Mouse (Mus musculus): ENCODE measurements around the gene Slco2b1. TPM values are rescaled to one million over a fixed set of nuclear protein-coding genes. Genes with fewer than 3 reads are reported as not detected.

Gene Slco2b1
- polyA plus RNA-seq, 1 experiment from 2014 or later: 0.77 TPM

DNA sequence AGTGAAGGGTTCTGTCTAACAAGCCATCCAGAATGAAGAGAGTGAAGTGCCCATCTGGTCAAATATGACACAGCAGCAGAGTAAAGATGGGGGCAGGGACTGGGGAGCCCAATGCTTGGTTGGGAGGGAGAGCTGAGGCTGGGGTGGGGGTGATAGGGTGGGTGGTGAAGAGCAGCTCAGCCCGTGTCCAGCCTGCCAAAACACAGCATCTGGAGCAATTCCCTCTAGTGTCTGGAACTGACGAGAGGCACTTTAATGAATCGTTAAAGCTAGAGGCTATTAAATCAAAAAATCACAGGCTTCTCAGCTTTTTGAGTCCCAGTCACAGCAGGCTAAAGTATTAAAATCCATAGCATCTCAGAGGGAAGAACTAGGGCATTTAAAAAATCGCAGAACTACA is 61.6 kb downstream of the Slco2b1 start:
- H3K4me3 ChIP-seq: no peak overlapping the region
- H3K4me1 ChIP-seq (replicated peaks): no peaks in the 10 kb centered on the region
- no peak overlapping the region for H3K9ac ChIP-seq
- no peaks in the 10 kb centered on the region for H3K36me3 ChIP-seq
- 68% methylated on average over 4 of the region's 4 CpGs for WGBS
- no peak for ATAC-seq (ENCODE audit: insufficient number of reproducible peaks, low FRiP score)
- no peak overlapping the region for H3K27ac ChIP-seq (ENCODE audit: poor library complexity, severe bottlenecking)
- no peak overlapping the region for H3K4me2 ChIP-seq
- H3K27me3 ChIP-seq (replicated peaks): peaks cover 17% of the 10 kb centered on the region; the same call in 1 of the 2 replicates
- H3K9me3 ChIP-seq (replicated peaks): no peaks in the 10 kb centered on the region

DNA sequence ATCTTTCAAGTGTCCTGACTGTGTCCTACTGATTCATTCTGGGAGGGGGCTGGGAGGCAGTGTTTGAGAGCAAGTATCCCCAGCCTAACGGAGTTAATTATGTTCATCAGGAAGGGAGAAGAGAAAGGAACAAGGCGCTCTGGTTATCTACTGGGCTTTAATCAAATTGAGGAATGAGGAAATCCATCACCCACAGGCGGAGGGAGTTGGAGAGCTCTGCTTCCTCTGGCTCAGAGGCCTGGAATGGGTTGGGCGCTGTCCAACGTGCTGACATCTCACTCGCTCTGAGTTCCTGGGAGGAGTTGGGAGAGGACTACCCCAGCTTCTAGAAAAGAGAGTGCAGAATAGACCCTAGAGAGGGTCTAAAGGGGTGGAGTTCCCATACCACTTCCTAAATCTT is 62.5 kb downstream of the Slco2b1 start:
- Histone ChIP-seq H3K4me2 (no peak overlapping the region), H3K9me3 (replicated peaks) (no peaks in the 10 kb centered on the region), H3K9ac (no peak overlapping the region), H3K27ac (ENCODE audit: poor library complexity, severe bottlenecking) (no peak overlapping the region), H3K27me3 (replicated peaks) (peaks cover 7% of the 10 kb centered on the region; the same call in 1 of the 2 replicates), H3K4me3 (no peak overlapping the region), H3K36me3 (no peaks in the 10 kb centered on the region), H3K4me1 (replicated peaks) (no peaks in the 10 kb centered on the region)
- ATAC-seq (ENCODE audit: insufficient number of reproducible peaks, low FRiP score): no peak
- 1% methylated on average over 6 of the region's 6 CpGs for WGBS

DNA sequence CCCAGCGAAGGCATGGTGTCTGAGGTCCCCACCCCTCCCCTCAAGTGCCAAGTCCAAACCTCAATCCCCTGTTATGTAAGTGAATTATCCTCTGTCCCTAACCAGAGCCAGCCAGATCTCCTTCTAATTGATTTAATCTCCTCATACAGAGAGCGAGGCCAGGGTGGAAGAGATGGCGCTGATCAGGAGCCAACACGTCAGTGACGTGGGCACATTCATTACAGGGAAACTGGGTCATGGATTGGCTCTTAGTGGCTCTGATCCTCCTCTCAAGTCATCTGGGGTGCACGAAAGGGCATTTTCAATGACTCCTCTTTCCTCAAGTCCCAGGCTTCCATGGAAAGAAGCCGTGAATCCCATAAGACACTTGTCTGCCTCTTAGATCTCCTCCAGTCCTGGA is 66.4 kb downstream of the Slco2b1 start:
- no peak for ATAC-seq (ENCODE audit: insufficient number of reproducible peaks, low FRiP score)
- no peak overlapping the region for H3K27ac ChIP-seq (ENCODE audit: poor library complexity, severe bottlenecking)
- no peaks in the 10 kb centered on the region for H3K9me3 ChIP-seq (replicated peaks)
- H3K36me3 ChIP-seq: no peaks in the 10 kb centered on the region
- 79% methylated on average over 7 of the region's 7 CpGs for WGBS
- peaks cover 11% of the 10 kb centered on the region for H3K4me1 ChIP-seq (replicated peaks)
- no peak overlapping the region for H3K9ac ChIP-seq
- H3K4me3 ChIP-seq: no peak overlapping the region
- peaks cover 17% of the 10 kb centered on the region for H3K27me3 ChIP-seq (replicated peaks)
- no peak overlapping the region for H3K4me2 ChIP-seq

DNA sequence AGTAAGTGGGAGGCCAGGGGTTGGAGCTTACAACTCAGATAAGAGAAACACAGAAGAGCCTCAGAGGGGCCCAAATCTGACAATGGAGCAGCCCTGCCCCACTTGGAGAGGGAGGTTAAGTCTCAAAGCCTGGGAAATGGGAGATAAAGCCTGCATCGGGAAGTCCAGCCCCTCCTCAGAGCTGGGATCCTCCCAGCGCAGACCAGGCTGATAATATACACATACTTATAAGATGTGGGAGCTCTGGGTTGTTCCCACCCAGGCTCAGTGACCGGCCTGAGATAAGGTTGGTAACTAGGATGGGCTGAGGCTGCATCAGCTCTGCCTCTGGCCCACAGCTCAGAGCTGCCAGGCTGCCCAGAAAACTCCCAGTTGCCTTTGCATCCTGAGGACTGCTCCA is 69.1 kb downstream of the Slco2b1 start:
- Histone ChIP-seq H3K27me3 (replicated peaks) (peaks cover 17% of the 10 kb centered on the region), H3K27ac (ENCODE audit: poor library complexity, severe bottlenecking) (no peak overlapping the region), H3K9me3 (replicated peaks) (no peaks in the 10 kb centered on the region), H3K9ac (no peak overlapping the region; the same call in 1 of the 2 replicates), H3K4me3 (no peak overlapping the region), H3K4me2 (no peak overlapping the region), H3K4me1 (replicated peaks) (peaks cover 11% of the 10 kb centered on the region), H3K36me3 (no peaks in the 10 kb centered on the region)
- 4% methylated on average over 3 of the region's 3 CpGs for WGBS
- ATAC-seq (ENCODE audit: insufficient number of reproducible peaks, low FRiP score): 0 out of 2 replicates have a peak, but pooled peaks have one; percentile 48

DNA sequence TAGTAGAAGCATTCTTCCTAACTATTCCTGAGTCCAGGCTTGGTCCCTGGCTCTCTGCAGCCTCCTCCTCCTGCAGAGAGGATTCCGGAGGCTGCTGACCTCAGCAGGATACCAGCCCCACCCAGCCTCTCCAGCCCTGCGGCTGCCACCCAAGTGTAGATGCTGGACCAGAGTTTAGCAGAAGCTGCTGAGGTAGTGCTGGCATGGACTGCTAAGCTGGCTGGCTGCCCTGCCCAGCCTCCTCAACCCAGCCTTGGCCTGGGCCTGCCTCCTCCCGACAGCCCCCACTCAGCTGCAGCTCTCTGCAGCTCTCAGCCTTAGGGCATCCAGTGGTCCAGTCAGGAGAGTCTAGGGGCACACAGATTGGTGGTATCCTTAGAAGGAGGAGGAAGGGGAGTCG is 69.9 kb downstream of the Slco2b1 start:
- WGBS: 31% methylated on average over 4 of the region's 4 CpGs
- Histone ChIP-seq H3K36me3 (no peaks in the 10 kb centered on the region), H3K27ac (ENCODE audit: poor library complexity, severe bottlenecking) (no peak overlapping the region), H3K4me3 (no peak overlapping the region), H3K9ac (no peak overlapping the region), H3K9me3 (replicated peaks) (no peaks in the 10 kb centered on the region), H3K27me3 (replicated peaks) (peaks cover 24% of the 10 kb centered on the region), H3K4me1 (replicated peaks) (peaks cover 11% of the 10 kb centered on the region), H3K4me2 (no peak overlapping the region)
- ATAC-seq (ENCODE audit: insufficient number of reproducible peaks, low FRiP score): no peak

DNA sequence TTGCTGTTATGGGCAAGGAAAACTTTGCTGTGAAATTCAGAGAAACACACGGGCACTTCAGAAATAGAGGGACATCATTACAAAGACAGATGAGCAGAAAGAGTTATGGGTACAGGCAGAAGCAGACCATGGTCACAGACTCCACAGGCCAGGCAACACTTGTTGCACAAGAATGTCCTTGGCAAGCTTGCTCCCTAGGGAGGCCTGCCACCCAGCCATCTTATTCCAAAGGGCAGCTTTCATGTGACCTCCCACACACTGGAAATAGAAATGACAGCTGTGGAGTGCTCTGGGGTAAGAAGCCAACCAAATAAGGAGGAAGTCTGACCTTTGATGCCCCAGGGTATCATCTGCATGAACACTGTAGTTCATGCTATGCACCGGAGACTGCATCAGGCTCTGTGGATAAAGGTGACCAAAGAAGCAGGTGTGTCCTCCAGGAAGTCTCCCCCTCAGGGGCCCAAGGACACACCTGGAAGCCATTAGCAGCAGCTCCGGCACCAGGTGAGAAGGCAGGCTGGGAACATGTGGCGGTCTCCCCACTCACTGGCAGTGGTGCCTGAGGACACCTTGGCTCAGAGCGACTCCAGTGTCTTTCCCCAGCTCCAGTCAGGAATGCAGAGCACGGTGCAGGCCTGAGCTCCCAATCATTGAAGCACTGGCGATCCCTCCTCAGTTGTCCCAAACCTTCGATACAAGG is 77.0 kb downstream of the Slco2b1 start:
- 63% methylated on average over 8 of the region's 8 CpGs for WGBS
- Histone ChIP-seq H3K4me1 (replicated peaks) (no peaks in the 10 kb centered on the region), H3K36me3 (no peaks in the 10 kb centered on the region), H3K27ac (ENCODE audit: poor library complexity, severe bottlenecking) (no peak overlapping the region), H3K4me3 (no peak overlapping the region), H3K4me2 (no peak overlapping the region), H3K9ac (no peak overlapping the region), H3K27me3 (replicated peaks) (peaks cover 63% of the 10 kb centered on the region), H3K9me3 (replicated peaks) (no peaks in the 10 kb centered on the region)
- no peak for ATAC-seq (ENCODE audit: insufficient number of reproducible peaks, low FRiP score)

DNA sequence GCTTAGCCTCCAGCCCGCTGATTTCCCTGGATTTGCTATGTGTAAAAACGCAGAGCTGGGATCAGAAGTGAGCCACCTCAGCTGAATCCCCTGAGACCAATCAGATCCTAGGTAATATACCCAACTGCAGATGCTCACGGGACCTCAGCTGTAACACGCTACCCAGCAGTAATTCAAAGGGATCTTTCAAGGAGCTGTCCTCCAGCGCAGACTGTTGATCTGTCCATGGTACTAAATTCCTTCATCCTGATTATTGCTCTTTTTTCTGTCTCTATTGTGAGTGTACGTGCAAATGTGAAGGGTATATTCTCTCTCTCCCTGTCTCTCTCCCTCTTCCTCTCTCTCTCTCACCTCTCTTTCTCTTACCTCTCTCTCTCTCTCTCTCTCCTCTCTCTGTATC is 78.9 kb downstream of the Slco2b1 start:
- H3K9ac ChIP-seq: no peak overlapping the region
- H3K4me3 ChIP-seq: no peak overlapping the region
- ATAC-seq (ENCODE audit: insufficient number of reproducible peaks, low FRiP score): no peak
- H3K27ac ChIP-seq (ENCODE audit: poor library complexity, severe bottlenecking): no peak overlapping the region
- H3K27me3 ChIP-seq (replicated peaks): peaks cover 81% of the 10 kb centered on the region
- no peak overlapping the region for H3K4me2 ChIP-seq
- no peaks in the 10 kb centered on the region for H3K9me3 ChIP-seq (replicated peaks)
- H3K36me3 ChIP-seq: no peaks in the 10 kb centered on the region
- H3K4me1 ChIP-seq (replicated peaks): 0 out of 2 replicates have a peak, but pooled peaks cover 2% of the 10 kb centered on the region
- 10% methylated on average over 6 of the region's 6 CpGs for WGBS

DNA sequence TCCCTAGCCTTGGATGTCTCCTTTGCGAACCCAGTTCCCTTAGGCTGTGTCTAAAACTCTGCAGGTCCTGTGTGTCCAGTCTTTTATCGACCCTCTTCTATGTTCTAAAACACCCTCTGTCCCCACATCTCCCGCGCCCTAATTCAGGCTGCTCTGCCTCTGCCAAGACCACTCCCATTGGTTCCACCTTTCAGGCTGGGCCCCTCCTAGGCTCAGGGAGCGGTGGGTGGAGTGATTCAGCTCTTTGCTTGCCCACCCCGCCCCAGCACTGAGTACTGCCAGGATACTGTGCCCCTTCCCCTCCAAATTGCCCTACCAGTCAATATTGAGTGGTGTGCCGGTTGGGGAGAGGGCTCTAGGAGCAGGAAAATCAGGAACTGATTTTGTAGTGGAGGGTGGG is 83.8 kb downstream of the Slco2b1 start:
- no peak for ATAC-seq (ENCODE audit: insufficient number of reproducible peaks, low FRiP score)
- 8% methylated on average over 7 of the region's 7 CpGs for WGBS
- Histone ChIP-seq H3K9me3 (replicated peaks) (no peaks in the 10 kb centered on the region), H3K9ac (no peak overlapping the region), H3K4me1 (replicated peaks) (peaks cover 16% of the 10 kb centered on the region), H3K4me3 (no peak overlapping the region), H3K27me3 (replicated peaks) (peaks cover 99% of the 10 kb centered on the region), H3K36me3 (no peaks in the 10 kb centered on the region), H3K4me2 (peak overlapping the region; percentile 96; the same call in 1 of the 2 replicates), H3K27ac (ENCODE audit: poor library complexity, severe bottlenecking) (no peak overlapping the region)

DNA sequence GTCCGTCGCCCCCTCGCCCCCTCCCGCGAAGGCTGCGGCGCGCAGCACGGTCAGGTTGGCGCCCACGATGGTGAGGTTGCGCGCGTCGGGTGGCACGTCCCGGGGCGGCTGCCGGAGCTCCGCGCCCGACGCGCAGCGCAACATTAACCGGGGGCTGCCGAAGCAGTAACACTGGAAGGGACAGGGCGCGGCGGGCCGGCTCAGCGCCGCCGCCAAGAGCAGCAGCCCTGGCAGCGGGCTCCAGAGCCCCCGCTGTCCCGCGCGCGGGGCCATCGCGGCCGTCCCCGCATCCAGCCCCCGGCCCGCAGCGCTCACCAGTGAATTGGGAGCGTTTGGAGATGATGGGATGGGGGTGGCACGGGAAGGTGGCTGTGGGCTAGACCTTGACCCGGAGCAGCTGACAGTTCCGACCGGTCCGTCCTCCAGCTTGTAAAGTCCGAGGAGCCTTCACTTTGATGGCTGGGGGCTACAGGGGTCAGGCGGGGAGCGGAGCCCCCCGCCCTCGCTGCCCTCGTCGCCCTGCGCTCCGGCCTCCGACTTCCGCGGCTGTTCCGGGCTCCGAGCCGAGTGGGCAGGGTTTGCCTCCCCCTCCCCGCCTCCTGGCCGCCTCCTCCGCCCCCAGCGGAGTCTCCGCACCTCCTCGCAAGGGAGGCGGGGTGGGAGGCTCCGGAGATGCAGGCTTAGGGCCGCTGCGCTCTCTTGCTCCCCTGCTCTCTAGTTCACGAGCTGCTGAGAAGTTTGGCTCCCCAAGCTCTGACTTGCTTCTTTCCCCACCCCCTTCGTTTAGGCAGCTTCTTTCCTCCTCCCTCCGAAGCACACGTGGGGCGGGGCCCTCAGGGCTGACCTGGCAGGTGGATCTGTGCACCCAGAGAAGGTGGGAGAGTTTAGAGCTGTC is 84.5 kb downstream of the Slco2b1 start, which contains the start of gene Tpbgl:
Tpbgl (minus strand) TSS at position 728 of the 895 bp plus-strand sequence.
- Histone ChIP-seq H3K4me3 (peak within 1 kb of the TSS; percentile 55), H3K9ac (peak within 1 kb of the TSS; percentile 48), H3K9me3 (replicated peaks) (no peaks in the 10 kb centered on the region), H3K27ac (ENCODE audit: poor library complexity, severe bottlenecking) (no peak within 1 kb of the TSS), H3K4me2 (peak within 1 kb of the TSS; percentile 96), H3K36me3 (no peaks in the 10 kb centered on the region), H3K27me3 (replicated peaks) (peaks cover 100% of the 10 kb centered on the region), H3K4me1 (replicated peaks) (peaks cover 16% of the 10 kb centered on the region)
- no peak for ATAC-seq (ENCODE audit: insufficient number of reproducible peaks, low FRiP score)
- under 1% methylated on average over 82 of the region's 83 CpGs for WGBS

DNA sequence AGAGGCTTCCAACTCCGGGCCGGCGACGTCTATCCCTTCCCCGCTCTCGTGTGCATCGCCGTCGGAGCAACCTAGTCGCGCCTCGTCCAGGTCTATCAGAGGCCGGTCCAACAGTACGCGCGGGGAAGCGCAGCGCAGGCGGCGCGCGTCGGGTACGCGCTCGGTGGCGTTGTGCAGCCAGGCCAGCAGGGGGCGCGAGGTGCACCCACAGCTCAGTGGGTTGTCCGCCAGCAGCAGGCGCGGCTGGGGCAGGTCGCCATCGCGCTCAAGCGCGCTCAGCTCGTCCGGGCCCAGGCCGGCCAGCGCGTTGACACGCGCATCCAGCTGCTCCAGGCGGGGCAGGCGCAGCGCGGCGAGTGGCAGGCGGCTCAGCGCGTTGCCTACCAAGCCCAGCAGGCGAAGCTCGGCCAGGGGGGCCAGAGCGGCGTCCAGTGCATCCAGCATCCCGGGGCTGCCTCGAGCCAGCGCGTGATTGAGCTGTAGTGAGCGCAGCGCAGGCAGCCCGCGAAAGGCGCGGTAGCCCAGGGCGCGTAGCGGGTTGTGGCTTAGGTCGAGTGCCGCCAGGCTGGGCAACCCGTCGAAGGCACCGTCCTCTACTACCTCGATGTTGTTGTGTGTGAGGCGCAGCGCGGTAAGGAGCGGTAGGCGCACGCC is 85.3 kb downstream of the Slco2b1 start:
- Histone ChIP-seq H3K36me3 (no peaks in the 10 kb centered on the region), H3K9me3 (replicated peaks) (no peaks in the 10 kb centered on the region), H3K4me2 (peak overlapping the region; percentile 96), H3K27ac (ENCODE audit: poor library complexity, severe bottlenecking) (no peak overlapping the region), H3K4me1 (replicated peaks) (peaks cover 16% of the 10 kb centered on the region), H3K27me3 (replicated peaks) (peaks cover 100% of the 10 kb centered on the region), H3K9ac (peak overlapping the region; percentile 48), H3K4me3 (peak overlapping the region; percentile 55)
- peak; percentile 87 for ATAC-seq (ENCODE audit: insufficient number of reproducible peaks, low FRiP score)
- WGBS: under 1% methylated on average over 81 of the region's 81 CpGs

DNA sequence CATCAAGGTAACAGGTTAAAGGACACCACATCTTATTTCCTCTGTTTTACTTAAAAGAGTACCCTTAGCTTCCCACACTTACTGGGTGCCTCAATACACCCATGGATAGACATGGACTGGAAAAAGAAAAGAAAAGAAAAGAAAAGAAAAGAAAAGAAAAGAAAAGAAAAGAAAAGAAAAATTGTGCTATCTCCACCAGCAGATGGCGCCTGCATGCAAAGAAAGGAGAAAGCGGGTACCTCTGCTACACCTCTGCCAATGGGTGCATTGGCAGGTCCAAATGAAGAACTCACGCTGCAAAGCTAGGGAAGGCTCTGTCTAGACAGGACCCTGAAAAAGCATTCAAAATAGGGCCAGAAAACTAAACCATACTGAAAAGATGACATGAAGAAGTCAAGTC is 92.3 kb downstream of the Slco2b1 start:
- 6% methylated on average over 3 of the region's 3 CpGs for WGBS
- H3K36me3 ChIP-seq: no peaks in the 10 kb centered on the region
- no peak overlapping the region for H3K4me2 ChIP-seq
- H3K27ac ChIP-seq (ENCODE audit: poor library complexity, severe bottlenecking): no peak overlapping the region
- no peak overlapping the region for H3K4me3 ChIP-seq
- no peak for ATAC-seq (ENCODE audit: insufficient number of reproducible peaks, low FRiP score)
- peaks cover 45% of the 10 kb centered on the region for H3K27me3 ChIP-seq (replicated peaks)
- no peak overlapping the region for H3K9ac ChIP-seq
- H3K9me3 ChIP-seq (replicated peaks): peaks cover 3% of the 10 kb centered on the region; the same call in 1 of the 2 replicates
- no peaks in the 10 kb centered on the region for H3K4me1 ChIP-seq (replicated peaks)
